Mouse (Mus musculus) hindbrain, embryonic 16.5 days (tissue): Measurements from ENCODE around the gene Olfr298. TPM values are rescaled to one million over a fixed set of nuclear protein-coding genes. Genes with fewer than 3 reads are reported as not detected.

ENCODE experiments used
- ATAC-seq: fragments of 200-750 bp; cut with Nextera tagmentation; 2 replicates; pipeline ENCODE4 v1.8.0; 2017; ENCODE audit warnings: moderate TSS enrichment, moderate library complexity
- H3K27ac ChIP-seq: fragments of 300-500 bp; sonication (generic); 2 replicates; pipeline ENCODE4 v1.5.1; 2014; ENCODE audit warnings: low read depth, mild to moderate bottlenecking, control low read depth, low read length, moderate library complexity
- H3K27me3 ChIP-seq: fragments of 300-500 bp; sonication (generic); replicated peaks from 2 replicates; pipeline ENCODE4 v1.6.1; 2014; ENCODE audit warnings: low read length; ENCODE audit not compliant: control insufficient read depth, insufficient read depth
- H3K36me3 ChIP-seq: fragments of 300-500 bp; sonication (generic); 2 replicates; pipeline ENCODE4 v1.6.1; 2014; ENCODE audit warnings: mild to moderate bottlenecking, low read length, moderate library complexity, mixed read lengths; ENCODE audit not compliant: control insufficient read depth, insufficient read depth
- H3K4me1 ChIP-seq: fragments of 300-500 bp; sonication (generic); 2 replicates; pipeline ENCODE4 v1.6.1; 2014; ENCODE audit warnings: low read depth, low read length; ENCODE audit not compliant: control insufficient read depth, insufficient read depth
- H3K4me2 ChIP-seq: fragments of 300-500 bp; sonication (generic); 2 replicates; pipeline ENCODE4 v1.6.1; 2014; ENCODE audit warnings: mild to moderate bottlenecking, low read length, control low read depth, moderate library complexity
- H3K4me3 ChIP-seq: fragments of 300-500 bp; sonication (generic); 2 replicates; pipeline ENCODE4 v1.5.1; 2014; ENCODE audit warnings: mild to moderate bottlenecking, low read length, control low read depth, moderate library complexity
- H3K9ac ChIP-seq: fragments of 300-500 bp; sonication (generic); 2 replicates; pipeline ENCODE4 v1.6.1; 2014; ENCODE audit warnings: low read depth, mild to moderate bottlenecking, control low read depth, low read length, moderate library complexity
- H3K9me3 ChIP-seq: fragments of 300-500 bp; sonication (generic); 2 replicates; pipeline ENCODE4 v1.6.1; 2014; ENCODE audit warnings: mild to moderate bottlenecking, low read length, moderate library complexity; ENCODE audit not compliant: control insufficient read depth
- WGBS: fragments of 180-500 bp; shearing (Covaris S2); extraction: QIAGEN DNeasy Blood & Tissue Kit; methylation state at CpG from one replicate; pipeline ENCODE4 v1.1.7; 2014; 5-methylcytosine and 5-hydroxymethylcytosine counted together
- polyA plus RNA-seq: library from polyadenylated mRNA; unstranded; fragments of >200 nt; fragmentation: Nextera tagmentation; extraction: Ambion mirVana; gene quantifications from 2 replicates; pipeline ENCODE4 v1.2.1, GENCODE M21; 2015

The Olfr298 gene
- polyA plus RNA-seq: not detected in 2 replicates

DNA sequence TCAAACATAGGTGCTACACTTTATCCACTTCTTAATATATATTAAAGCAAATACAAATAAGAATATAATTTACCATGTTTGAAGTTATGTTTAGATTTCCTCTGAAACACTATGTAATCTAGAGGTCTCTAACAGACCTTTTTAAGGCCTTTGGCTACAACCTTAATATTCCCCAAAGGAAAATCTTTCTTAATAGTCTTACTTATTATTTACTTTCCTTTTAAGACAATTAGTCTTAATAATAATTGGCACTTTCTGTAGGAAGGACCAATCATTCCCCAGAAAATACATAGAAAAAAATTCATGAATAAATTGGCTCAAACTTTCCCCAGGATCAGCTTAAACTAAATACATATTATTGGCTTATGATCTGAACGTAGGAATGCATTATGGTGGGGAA, at the start of gene Olfr298:
TSS of gene Olfr298 (minus strand) at position 101 of the 400 bp plus-strand sequence.
- H3K27ac ChIP-seq: no peak within 1 kb of the TSS
- no peaks in the 10 kb centered on the region for H3K9me3 ChIP-seq
- no peak within 1 kb of the TSS for H3K4me3 ChIP-seq
- H3K27me3 ChIP-seq: no peaks in the 10 kb centered on the region
- ATAC-seq: no peak
- H3K9ac ChIP-seq: no peak within 1 kb of the TSS
- no peaks in the 10 kb centered on the region for H3K4me1 ChIP-seq
- H3K4me2 ChIP-seq: no peak within 1 kb of the TSS
- H3K36me3 ChIP-seq: no peaks in the 10 kb centered on the region
- 84% methylated on average over 1 of the region's 1 CpGs for WGBS

DNA sequence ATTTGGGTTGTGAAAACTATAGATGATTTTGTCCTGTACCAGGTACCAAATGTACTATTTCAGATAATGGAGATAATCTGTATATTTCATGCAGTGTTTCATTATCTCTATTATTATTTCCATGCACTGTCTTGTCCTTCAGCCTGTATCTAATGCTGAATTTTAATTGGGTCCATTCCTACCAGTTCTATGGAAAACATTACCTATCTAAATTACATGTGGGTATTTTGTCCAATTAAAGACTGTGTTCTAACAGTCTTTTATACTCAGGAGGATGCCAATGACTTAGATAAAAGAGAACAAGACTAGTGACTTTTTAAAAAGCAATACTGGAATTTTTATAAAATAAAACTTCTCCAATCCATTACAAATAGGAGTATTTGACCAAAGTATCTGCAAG, 27.4 kb upstream of the Olfr298 start, which contains the start of gene Olfr297:
TSS of gene Olfr297 (plus strand) at position 301 of the 400 bp plus-strand sequence.
- no peak within 1 kb of the TSS for H3K27ac ChIP-seq
- H3K9me3 ChIP-seq: no peaks in the 10 kb centered on the region
- no peak within 1 kb of the TSS for H3K9ac ChIP-seq
- no peaks in the 10 kb centered on the region for H3K27me3 ChIP-seq
- no peak within 1 kb of the TSS for H3K4me3 ChIP-seq
- H3K36me3 ChIP-seq: no peaks in the 10 kb centered on the region
- no peak within 1 kb of the TSS for H3K4me2 ChIP-seq
- no peak for ATAC-seq
- H3K4me1 ChIP-seq: no peaks in the 10 kb centered on the region

DNA sequence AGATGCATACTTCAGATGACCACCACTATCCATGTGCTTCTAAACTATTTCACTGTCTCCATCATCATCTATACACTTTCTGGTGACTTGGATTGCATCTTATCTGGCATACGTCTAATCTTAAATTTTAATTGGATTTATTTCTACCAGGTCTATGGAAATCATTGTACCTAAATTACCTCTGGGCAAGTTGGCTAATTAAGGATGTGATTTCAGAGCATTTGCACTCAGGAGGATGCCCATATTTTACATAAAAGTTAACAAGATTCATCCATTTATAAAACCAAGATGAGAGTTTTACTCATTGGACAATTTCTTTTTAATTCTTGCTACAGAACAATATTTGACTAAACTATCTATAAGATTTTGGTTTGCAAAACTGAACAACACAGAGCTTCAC, 32.7 kb downstream of the Olfr298 start, which contains the start of gene Olfr299:
TSS of gene Olfr299 (plus strand) at position 301 of the 400 bp plus-strand sequence.
- no peak within 1 kb of the TSS for H3K9ac ChIP-seq
- no peaks in the 10 kb centered on the region for H3K4me1 ChIP-seq
- H3K4me2 ChIP-seq: no peak within 1 kb of the TSS
- 85% methylated on average over 1 of the region's 1 CpGs for WGBS
- no peaks in the 10 kb centered on the region for H3K9me3 ChIP-seq
- H3K4me3 ChIP-seq: no peak within 1 kb of the TSS
- H3K27ac ChIP-seq: no peak within 1 kb of the TSS
- H3K36me3 ChIP-seq: no peaks in the 10 kb centered on the region
- no peak for ATAC-seq
- H3K27me3 ChIP-seq: no peaks in the 10 kb centered on the region

Other genes with a start within 250 kb of the Olfr298 start
- not detected in 2 replicates for gene Vmn2r76, start 246.2 kb downstream of the Olfr298 start, polyA plus RNA-seq
- gene Olfr310, start 215.3 kb downstream of the Olfr298 start, polyA plus RNA-seq: not detected in 2 replicates
- not detected in 2 replicates for gene Olfr309, start 178.8 kb downstream of the Olfr298 start, polyA plus RNA-seq
- gene Olfr308, start 166.9 kb downstream of the Olfr298 start, polyA plus RNA-seq: not detected in 2 replicates
- not detected in 2 replicates for gene Olfr307, start 154.9 kb downstream of the Olfr298 start, polyA plus RNA-seq
- gene Olfr305, start 125.6 kb downstream of the Olfr298 start, polyA plus RNA-seq: not detected in 2 replicates
- gene Olfr304, start 105.8 kb downstream of the Olfr298 start, polyA plus RNA-seq: not detected in 2 replicates
- not detected in 2 replicates for gene Olfr303, start 94.7 kb downstream of the Olfr298 start, polyA plus RNA-seq
- gene Olfr301, start 88.6 kb downstream of the Olfr298 start, polyA plus RNA-seq: not detected in 2 replicates
- not detected in 2 replicates for gene Olfr299, start 32.6 kb downstream of the Olfr298 start, polyA plus RNA-seq
- gene Olfr297, start 27.5 kb upstream of the Olfr298 start, polyA plus RNA-seq: not detected in 2 replicates
- not detected in 2 replicates for gene Olfr295, start 91.4 kb upstream of the Olfr298 start, polyA plus RNA-seq
- gene Olfr294, start 124.2 kb upstream of the Olfr298 start, polyA plus RNA-seq: not detected in 2 replicates
- gene Olfr293, start 156.6 kb upstream of the Olfr298 start, polyA plus RNA-seq: not detected in 2 replicates
- gene Olfr292, start 195.8 kb upstream of the Olfr298 start, polyA plus RNA-seq: not detected in 2 replicates